28 mouse cellular contexts compared by ENCODE assay signal in the genomic region with DNA sequence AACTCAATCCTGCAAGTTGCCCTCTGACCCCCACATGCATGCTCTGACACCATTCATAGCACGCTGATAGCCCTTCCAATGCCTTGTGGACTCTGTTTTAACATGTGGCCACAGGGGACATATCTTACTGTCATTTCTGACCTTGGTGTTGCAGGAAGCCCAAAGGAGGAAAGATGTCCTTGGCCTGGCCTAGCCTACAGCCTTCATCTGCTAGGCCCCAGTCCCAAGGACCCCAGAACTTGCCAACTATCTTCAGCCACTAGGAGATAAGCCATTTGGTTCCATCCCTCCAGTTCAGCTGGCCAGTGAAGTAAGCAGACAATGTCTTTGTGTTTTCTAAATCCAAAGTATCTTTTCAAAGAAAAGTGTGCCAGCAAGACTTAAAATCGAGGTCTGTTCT. TPM values are rescaled to one million over a fixed set of nuclear protein-coding genes. Genes with fewer than 3 reads are reported as not detected.
DNase-seq lines count a peak whose midpoint lies in the region; ATAC-seq lines count a peak whose summit lies in the region.
"Had no signal": no experiment of that assay in that cellular context is flagged by ENCODE, and none has a peak within 500 bp of the region (broad histone marks: within the 10 kb centered on the region; RNA-seq: fewer than 3 reads in every experiment).

No protein-coding gene starts in this region.

- DNase-seq in adrenal gland, adult (ENCODE audit: inconsistent age in 2 of 2, low spot score in 1 of 2), result peak; percentile 47 to 81
- no peak for DNase-seq in adrenal gland, adult 18-20 months (ENCODE audit: low spot score in 2 of 2)
- peak; percentile 48 for DNase-seq in heart, adult 11 months
- no peak for DNase-seq in heart, adult 18-20 months
- DNase-seq in adrenal gland, postnatal 10 days, result peak; percentile 35
- DNase-seq: cerebellum, adult 11-12 months; cerebellum, adult 8-10 months; cerebellum, postnatal 10 days; cerebellum, postnatal 36 days; embryo, embryonic 11 days; gastrocnemius, postnatal 10 days; gastrocnemius, postnatal 36 days; heart, postnatal 10 days; heart, postnatal 36 days; kidney, adult 18-20 months had no signal

- no peaks in the 10 kb centered on the region for H3K9me3 ChIP-seq in intestine, embryonic 16.5 days (ENCODE audit: control insufficient read depth, low read length)
- H3K9me3 ChIP-seq: embryonic facial prominence, embryonic 10.5 days; embryonic facial prominence, embryonic 13.5 days; forebrain, embryonic 12.5 days; forebrain, embryonic 15.5 days; heart, embryonic 12.5 days; heart, embryonic 15.5 days; hindbrain, embryonic 10.5 days; hindbrain, embryonic 13.5 days; intestine, embryonic 15.5 days had no signal

- no peaks in the 10 kb centered on the region for H3K36me3 ChIP-seq in intestine, embryonic 16.5 days (ENCODE audit: control insufficient read depth, insufficient read depth, low read length)
- H3K36me3 ChIP-seq: embryonic facial prominence, embryonic 10.5 days; embryonic facial prominence, embryonic 13.5 days; forebrain, embryonic 12.5 days; forebrain, embryonic 15.5 days; heart, embryonic 12.5 days; heart, embryonic 15.5 days; hindbrain, embryonic 10.5 days; hindbrain, embryonic 13.5 days; intestine, embryonic 15.5 days had no signal

- no peaks in the 10 kb centered on the region for H3K4me1 ChIP-seq in intestine, embryonic 16.5 days (ENCODE audit: control insufficient read depth, insufficient read depth, low read length)
- H3K4me1 ChIP-seq: embryonic facial prominence, embryonic 13.5 days; heart, embryonic 12.5 days; intestine, embryonic 15.5 days had no signal

- no peaks in the 10 kb centered on the region for H3K27me3 ChIP-seq in intestine, embryonic 16.5 days (replicated peaks; ENCODE audit: control insufficient read depth, insufficient read depth, low read length)
- H3K27me3 ChIP-seq: embryonic facial prominence, embryonic 13.5 days; forebrain, embryonic 12.5 days; forebrain, embryonic 15.5 days; hindbrain, embryonic 13.5 days; intestine, embryonic 15.5 days had no signal

- no peak overlapping the region for H3K27ac ChIP-seq in intestine, embryonic 16.5 days (ENCODE audit: low read length)
- H3K27ac ChIP-seq: embryonic facial prominence, embryonic 10.5 days; embryonic facial prominence, embryonic 13.5 days; forebrain, embryonic 12.5 days; forebrain, embryonic 15.5 days; heart, embryonic 15.5 days; hindbrain, embryonic 10.5 days; hindbrain, embryonic 13.5 days; intestine, embryonic 15.5 days had no signal

- 73% methylated on average over 2 of the region's 2 CpGs for WGBS in intestine, embryonic 16.5 days

- H3K4me3 ChIP-seq in intestine, embryonic 16.5 days (ENCODE audit: low read length), result no peak overlapping the region
- H3K4me3 ChIP-seq: embryonic facial prominence, embryonic 10.5 days; embryonic facial prominence, embryonic 13.5 days; erythroblast, embryonic 14.5 days; forebrain, embryonic 12.5 days; forebrain, embryonic 15.5 days; heart, embryonic 12.5 days; heart, embryonic 15.5 days; hindbrain, embryonic 10.5 days; hindbrain, embryonic 13.5 days; intestine, embryonic 15.5 days had no signal

- H3K9ac ChIP-seq in intestine, embryonic 16.5 days (ENCODE audit: low read depth, low read length), result no peak overlapping the region
- H3K9ac ChIP-seq: embryonic facial prominence, embryonic 13.5 days; forebrain, embryonic 12.5 days; forebrain, embryonic 15.5 days; heart, embryonic 12.5 days; heart, embryonic 15.5 days; hindbrain, embryonic 13.5 days; intestine, embryonic 15.5 days had no signal

- H3K4me2 ChIP-seq in intestine, embryonic 16.5 days (ENCODE audit: low read depth, low read length), result no peak overlapping the region
- H3K4me2 ChIP-seq: embryonic facial prominence, embryonic 13.5 days; forebrain, embryonic 12.5 days; forebrain, embryonic 15.5 days; heart, embryonic 12.5 days; heart, embryonic 15.5 days; hindbrain, embryonic 13.5 days; intestine, embryonic 15.5 days had no signal

- no peak for ATAC-seq in intestine, embryonic 16.5 days
- ATAC-seq: activated CD4-positive, CD25-positive, alpha-beta regulatory T cell, adult 4 months; forebrain, embryonic 15.5 days; hindbrain, embryonic 16.5 days; intestine, embryonic 15.5 days had no signal

RNA-seq across cellular contexts. Expression of a gene that starts 37.2 kb away (rescaled TPM):
- 1 to 10 TPM; 2.7 to 5.4 TPM for total RNA-seq in adrenal gland, adult 18-20 months (2021)
- total RNA-seq in heart, adult 18-20 months (2021), result 1,000 to 10,000 TPM in 1 of 2 experiments, 100 to 1,000 TPM in 1; 977 to 1,053 TPM
- 10 to 100 TPM; 24.4 to 98.7 TPM for total RNA-seq in adrenal gland, postnatal 10 days (2021)
- 10.6 and 10.8 TPM in 2 replicates for polyA plus RNA-seq in intestine, embryonic 16.5 days (2015; fragmentation: Nextera tagmentation; extraction: Ambion mirVana)
- polyA plus RNA-seq: erythroblast, embryonic 14.5 days had no signal

RNA-seq across cellular contexts. Expression of a gene that starts 37.4 kb away (rescaled TPM):
- 100 to 1,000 TPM; 277 to 311 TPM for total RNA-seq in adrenal gland, adult 18-20 months (2021)
- 1,000 to 10,000 TPM in 1 of 2 experiments, 100 to 1,000 TPM in 1; 965 to 1,012 TPM for total RNA-seq in heart, adult 18-20 months (2021)
- total RNA-seq in adrenal gland, postnatal 10 days (2021), result 100 to 1,000 TPM; 324 to 354 TPM
- polyA plus RNA-seq in intestine, embryonic 16.5 days (2015; fragmentation: Nextera tagmentation; extraction: Ambion mirVana), result 485 and 503 TPM in 2 replicates

Comparison
In these comparisons a context has a peak if more than half of its experiments do, and no peak if none do; other contexts are left out.
1. DNase-seq: peak in adrenal gland, adult (2 of 2), heart, adult 11 months (single experiment) and adrenal gland, postnatal 10 days (single experiment); none in adrenal gland, adult 18-20 months (0 of 2) and heart, adult 18-20 months (0 of 2).
2. RNA of a gene that starts 37.2 kb away (total RNA-seq): 977 to 1,053 TPM in heart, adult 18-20 months; 24.4 to 98.7 TPM in adrenal gland, postnatal 10 days and 2.7 to 5.4 TPM in adrenal gland, adult 18-20 months; every median in the first group is over 4 times any median in the second.